Mouse (Mus musculus): Measurements from ENCODE around the gene Arhgef17. TPM values are rescaled to one million over a fixed set of nuclear protein-coding genes. Genes with fewer than 3 reads are reported as not detected.

Gene Arhgef17
- polyA plus RNA-seq, 1 experiment = not detected

- WGBS = under 1% methylated on average over 73 of the region's 73 CpGs
- Histone ChIP-seq H3K4me3 (ENCODE audit: insufficient read depth, low read depth, low read length) (peak overlapping the region; percentile 67), H3K4me1 (ENCODE audit: control insufficient read depth, insufficient read depth, low read length) (peaks cover 45% of the 10 kb centered on the region)
Measured at GRCm38 (mm10) chr7:100931316-100931925, 486 bp downstream of the Arhgef17 start.

GRCm38 (mm10) chr7:100930619-100931315, 1.1 kb downstream of the Arhgef17 start:
- H3K4me1 ChIP-seq (ENCODE audit: control insufficient read depth, insufficient read depth, low read length) = peaks cover 45% of the 10 kb centered on the region
- 20% methylated on average over 53 of the region's 53 CpGs for WGBS
- H3K27ac ChIP-seq (ENCODE audit: insufficient read depth, low read depth, low read length) = peak overlapping the region; percentile 72
- TF ChIP-seq POLR2A (IDR thresholded peaks at IDR 0.05; ENCODE audit: insufficient read depth, low read depth, low read length) = no peak
- no peak for TF ChIP-seq CTCF (IDR thresholded peaks at IDR 0.05; ENCODE audit: insufficient read depth, low read depth, low read length)
- peak overlapping the region; percentile 67 for H3K4me3 ChIP-seq (ENCODE audit: insufficient read depth, low read depth, low read length)

More at GRCm38 (mm10) chr7:100931316-100931925, 486 bp downstream of the Arhgef17 start:
- H3K27ac ChIP-seq (ENCODE audit: insufficient read depth, low read depth, low read length) = peak overlapping the region; percentile 72
- no peak; the same call in 1 of the 2 replicates for TF ChIP-seq POLR2A (IDR thresholded peaks at IDR 0.05; ENCODE audit: insufficient read depth, low read depth, low read length)
- TF ChIP-seq CTCF (IDR thresholded peaks at IDR 0.05; ENCODE audit: insufficient read depth, low read depth, low read length) = no peak

- peaks cover 49% of the 10 kb centered on the region for H3K4me1 ChIP-seq (ENCODE audit: control insufficient read depth, insufficient read depth, low read length)
- TF ChIP-seq CTCF (IDR thresholded peaks at IDR 0.05; ENCODE audit: insufficient read depth, low read depth, low read length) (no peak), POLR2A (IDR thresholded peaks at IDR 0.05; ENCODE audit: insufficient read depth, low read depth, low read length) (no peak)
- H3K4me3 ChIP-seq (ENCODE audit: insufficient read depth, low read depth, low read length) = peak overlapping the region; percentile 67
- 76% methylated on average over 19 of the region's 19 CpGs for whole genome bisulfite sequencing
- H3K27ac ChIP-seq (ENCODE audit: insufficient read depth, low read depth, low read length) = peak overlapping the region; percentile 40; the same call in 1 of the 2 replicates
Measured at GRCm38 (mm10) chr7:100929639-100930303, 2.1 kb downstream of the Arhgef17 start.

GRCm38 (mm10) chr7:100928456-100928855, 3.5 kb downstream of the Arhgef17 start:
- TF ChIP-seq CTCF (IDR thresholded peaks at IDR 0.05; ENCODE audit: insufficient read depth, low read depth, low read length) (no peak), POLR2A (IDR thresholded peaks at IDR 0.05; ENCODE audit: insufficient read depth, low read depth, low read length) (no peak)
- 58% methylated on average over 9 of the region's 9 CpGs for WGBS
- Histone ChIP-seq H3K27ac (ENCODE audit: insufficient read depth, low read depth, low read length) (peak overlapping the region; percentile 95), H3K4me1 (ENCODE audit: control insufficient read depth, insufficient read depth, low read length) (peaks cover 60% of the 10 kb centered on the region), H3K4me3 (ENCODE audit: insufficient read depth, low read depth, low read length) (peak overlapping the region; percentile 67)

GRCm38 (mm10) chr7:100927287-100928000, 4.5 kb downstream of the Arhgef17 start:
- TF ChIP-seq CTCF (IDR thresholded peaks at IDR 0.05; ENCODE audit: insufficient read depth, low read depth, low read length) (no peak), POLR2A (IDR thresholded peaks at IDR 0.05; ENCODE audit: insufficient read depth, low read depth, low read length) (no peak)
- 25% methylated on average over 7 of the region's 7 CpGs for WGBS
- Histone ChIP-seq H3K4me3 (ENCODE audit: insufficient read depth, low read depth, low read length) (peak overlapping the region; percentile 67), H3K27ac (ENCODE audit: insufficient read depth, low read depth, low read length) (peak overlapping the region; percentile 95), H3K4me1 (ENCODE audit: control insufficient read depth, insufficient read depth, low read length) (peaks cover 69% of the 10 kb centered on the region)

- Histone ChIP-seq H3K4me3 (ENCODE audit: insufficient read depth, low read depth, low read length) (peak overlapping the region; percentile 67), H3K4me1 (ENCODE audit: control insufficient read depth, insufficient read depth, low read length) (peaks cover 75% of the 10 kb centered on the region), H3K27ac (ENCODE audit: insufficient read depth, low read depth, low read length) (peak overlapping the region; percentile 95)
- TF ChIP-seq CTCF (IDR thresholded peaks at IDR 0.05; ENCODE audit: insufficient read depth, low read depth, low read length) (no peak), POLR2A (IDR thresholded peaks at IDR 0.05; ENCODE audit: insufficient read depth, low read depth, low read length) (no peak)
- WGBS = 21% methylated on average over 12 of the region's 12 CpGs
Measured at GRCm38 (mm10) chr7:100926311-100926923, 5.5 kb downstream of the Arhgef17 start.

- Histone ChIP-seq H3K4me1 (ENCODE audit: control insufficient read depth, insufficient read depth, low read length) (peaks cover 72% of the 10 kb centered on the region), H3K27ac (ENCODE audit: insufficient read depth, low read depth, low read length) (peak overlapping the region; percentile 95), H3K4me3 (ENCODE audit: insufficient read depth, low read depth, low read length) (peak overlapping the region; percentile 67)
- TF ChIP-seq POLR2A (IDR thresholded peaks at IDR 0.05; ENCODE audit: insufficient read depth, low read depth, low read length) (no peak), CTCF (IDR thresholded peaks at IDR 0.05; ENCODE audit: insufficient read depth, low read depth, low read length) (no peak)
- 12% methylated on average over 10 of the region's 10 CpGs for WGBS
Measured at GRCm38 (mm10) chr7:100924674-100925445, 7.0 kb downstream of the Arhgef17 start.

All from olfactory bulb, adult 2 months (tissue).